Mouse (Mus musculus): ENCODE results near the gene Ccdc6. TPM values are rescaled to one million over a fixed set of nuclear protein-coding genes. Genes with fewer than 3 reads are reported as not detected.
"Not testable (repeated sequence)": the region's sequence is repeated elsewhere in the genome, so short reads cannot be mapped to it uniquely, and the experiment has no call there.

Gene Ccdc6
- polyA plus RNA-seq, 1 experiment, result 68.8 TPM

- Histone ChIP-seq H3K4me3 (ENCODE audit: insufficient read depth, low read length) (no peak overlapping the region), H3K27ac (ENCODE audit: insufficient read depth, low read length) (no peak overlapping the region), H3K4me1 (ENCODE audit: control insufficient read depth, insufficient read depth, low read length) (no peaks in the 10 kb centered on the region)
- TF ChIP-seq POLR2A (IDR thresholded peaks at IDR 0.05; ENCODE audit: low read depth, low read length), result no peak
- TF ChIP-seq CTCF (IDR thresholded peaks at IDR 0.05; ENCODE audit: borderline replicate concordance, insufficient read depth, low read length), result no peak
Measured at GRCm38 (mm10) chr10:70211281-70211680, 114.4 kb downstream of the Ccdc6 start.

- no peak overlapping the region for H3K27ac ChIP-seq (ENCODE audit: insufficient read depth, low read length)
- H3K4me3 ChIP-seq (ENCODE audit: insufficient read depth, low read length), result no peak overlapping the region
- H3K4me1 ChIP-seq (ENCODE audit: control insufficient read depth, insufficient read depth, low read length), result no peaks in the 10 kb centered on the region
- TF ChIP-seq POLR2A (IDR thresholded peaks at IDR 0.05; ENCODE audit: low read depth, low read length) (no peak), CTCF (IDR thresholded peaks at IDR 0.05; ENCODE audit: borderline replicate concordance, insufficient read depth, low read length) (no peak)
Measured at GRCm38 (mm10) chr10:70220971-70221370, 124.0 kb downstream of the Ccdc6 start.

- not testable (repeated sequence) for H3K27ac ChIP-seq (ENCODE audit: insufficient read depth, low read length); H3K4me1 ChIP-seq (ENCODE audit: control insufficient read depth, insufficient read depth, low read length); H3K4me3 ChIP-seq (ENCODE audit: insufficient read depth, low read length)
Measured at GRCm38 (mm10) chr10:70222231-70222630, 125.3 kb downstream of the Ccdc6 start.

GRCm38 (mm10) chr10:70224571-70224970, 127.7 kb downstream of the Ccdc6 start:
- TF ChIP-seq POLR2A (IDR thresholded peaks at IDR 0.05; ENCODE audit: low read depth, low read length) (no peak), CTCF (IDR thresholded peaks at IDR 0.05; ENCODE audit: borderline replicate concordance, insufficient read depth, low read length) (no peak)
- Histone ChIP-seq H3K4me1 (ENCODE audit: control insufficient read depth, insufficient read depth, low read length) (no peaks in the 10 kb centered on the region), H3K27ac (ENCODE audit: insufficient read depth, low read length) (no peak overlapping the region), H3K4me3 (ENCODE audit: insufficient read depth, low read length) (no peak overlapping the region)

GRCm38 (mm10) chr10:70225760-70226159, 128.8 kb downstream of the Ccdc6 start:
- Histone ChIP-seq H3K4me1 (ENCODE audit: control insufficient read depth, insufficient read depth, low read length) (no peaks in the 10 kb centered on the region), H3K4me3 (ENCODE audit: insufficient read depth, low read length) (no peak overlapping the region), H3K27ac (ENCODE audit: insufficient read depth, low read length) (no peak overlapping the region)
- TF ChIP-seq POLR2A (IDR thresholded peaks at IDR 0.05; ENCODE audit: low read depth, low read length) (no peak), CTCF (IDR thresholded peaks at IDR 0.05; ENCODE audit: borderline replicate concordance, insufficient read depth, low read length) (no peak)

GRCm38 (mm10) chr10:70226608-70227007, 129.7 kb downstream of the Ccdc6 start:
- TF ChIP-seq POLR2A (IDR thresholded peaks at IDR 0.05; ENCODE audit: low read depth, low read length), result no peak
- no peak for TF ChIP-seq CTCF (IDR thresholded peaks at IDR 0.05; ENCODE audit: borderline replicate concordance, insufficient read depth, low read length)
- no peak overlapping the region for H3K27ac ChIP-seq (ENCODE audit: insufficient read depth, low read length)
- H3K4me3 ChIP-seq (ENCODE audit: insufficient read depth, low read length), result no peak overlapping the region
- H3K4me1 ChIP-seq (ENCODE audit: control insufficient read depth, insufficient read depth, low read length), result no peaks in the 10 kb centered on the region

GRCm38 (mm10) chr10:70230352-70230751, 133.4 kb downstream of the Ccdc6 start:
- Histone ChIP-seq H3K27ac (ENCODE audit: insufficient read depth, low read length) (no peak overlapping the region), H3K4me3 (ENCODE audit: insufficient read depth, low read length) (no peak overlapping the region), H3K4me1 (ENCODE audit: control insufficient read depth, insufficient read depth, low read length) (no peaks in the 10 kb centered on the region)
- TF ChIP-seq POLR2A (IDR thresholded peaks at IDR 0.05; ENCODE audit: low read depth, low read length) (no peak), CTCF (IDR thresholded peaks at IDR 0.05; ENCODE audit: borderline replicate concordance, insufficient read depth, low read length) (no peak)

- Histone ChIP-seq H3K4me3 (ENCODE audit: insufficient read depth, low read length) (no peak overlapping the region), H3K4me1 (ENCODE audit: control insufficient read depth, insufficient read depth, low read length) (no peaks in the 10 kb centered on the region), H3K27ac (ENCODE audit: insufficient read depth, low read length) (no peak overlapping the region)
- no peak for TF ChIP-seq POLR2A (IDR thresholded peaks at IDR 0.05; ENCODE audit: low read depth, low read length)
- TF ChIP-seq CTCF (IDR thresholded peaks at IDR 0.05; ENCODE audit: borderline replicate concordance, insufficient read depth, low read length), result no peak
Measured at GRCm38 (mm10) chr10:70237936-70238335, 141.0 kb downstream of the Ccdc6 start.

Other genes with a start within 250 kb of the Ccdc6 start
- gene Mrln, start 107.5 kb downstream of the Ccdc6 start, polyA plus RNA-seq (2011; ENCODE audit: insufficient read length, low read depth, missing spikeins), result not detected in 2 replicates
- 1.0 and 2.0 TPM in 2 replicates for gene Slc16a9, start 148.0 kb downstream of the Ccdc6 start, polyA plus RNA-seq (2011; ENCODE audit: insufficient read length, low read depth, missing spikeins)